Mouse (Mus musculus): ENCODE measurements around the gene Rnpepl1. TPM values are rescaled to one million over a fixed set of nuclear protein-coding genes. Genes with fewer than 3 reads are reported as not detected.

Gene Rnpepl1
- polyA plus RNA-seq (2015; fragmentation: Nextera tagmentation; extraction: Ambion mirVana), result 15.0 and 16.1 TPM in 2 replicates

DNA sequence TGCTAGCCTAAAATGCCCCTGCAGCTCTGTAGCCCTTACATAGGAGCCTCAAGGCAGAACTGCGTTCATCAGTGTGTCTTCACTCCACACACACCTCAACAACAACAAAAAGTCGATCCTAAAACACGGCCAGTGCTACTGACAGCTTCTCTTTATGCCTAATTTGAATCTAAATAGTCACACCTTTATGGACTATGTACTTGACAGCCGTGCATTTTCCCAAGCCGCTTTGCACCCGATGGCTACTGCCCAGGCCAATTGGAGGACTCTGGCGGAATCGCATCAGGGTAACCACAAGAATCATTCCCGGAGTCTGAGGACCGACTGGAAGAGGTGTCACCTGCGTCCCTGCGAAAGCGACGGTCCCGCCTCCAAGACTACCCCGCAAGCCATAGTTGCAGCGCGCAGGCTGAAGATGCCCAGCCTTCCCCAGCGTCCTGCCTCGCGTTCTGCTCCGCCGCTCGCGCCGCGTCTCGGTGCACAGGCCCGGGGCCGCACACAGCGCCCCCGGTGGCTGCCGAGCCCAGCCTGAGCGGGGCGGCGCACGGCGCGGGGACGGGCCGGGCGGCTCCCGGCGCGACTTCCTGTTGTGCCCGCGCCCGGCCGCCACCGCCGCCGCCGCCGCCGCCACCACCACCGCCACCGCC, at the start of gene Rnpepl1:
Gene Rnpepl1 (plus strand): TSS at position 545 of the 647 bp plus-strand sequence.
- Histone ChIP-seq H3K4me2 (ENCODE audit: low read depth, low read length) (peak within 1 kb of the TSS; percentile 98), H3K36me3 (ENCODE audit: control insufficient read depth, insufficient read depth, low read length) (no peaks in the 10 kb centered on the region)

DNA sequence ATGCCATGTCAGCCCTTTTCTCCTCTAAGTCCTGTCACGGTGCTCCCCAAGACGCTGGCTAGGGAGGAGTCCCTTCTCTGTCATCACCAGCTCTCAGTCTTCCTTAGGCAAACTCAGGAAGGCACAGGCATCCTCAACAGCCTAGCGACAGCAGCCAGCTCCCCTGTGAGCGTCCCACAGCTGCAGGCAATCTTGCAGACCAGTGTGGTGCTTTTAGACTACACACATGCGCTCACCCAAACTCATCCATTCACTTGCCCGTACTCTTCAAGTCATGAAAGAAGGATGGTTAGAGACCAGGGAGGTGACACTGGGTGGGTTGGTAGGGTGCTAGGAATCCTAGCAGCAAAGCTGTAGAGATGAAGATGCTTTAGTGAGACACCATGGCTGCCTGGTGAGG, 49.1 kb upstream of the Rnpepl1 start:
- Histone ChIP-seq H3K9me3 (replicated peaks; ENCODE audit: control insufficient read depth, low read length) (no peaks in the 10 kb centered on the region), H3K9ac (ENCODE audit: low read length) (no peak overlapping the region), H3K4me1 (ENCODE audit: control insufficient read depth, insufficient read depth, low read length) (no peaks in the 10 kb centered on the region), H3K36me3 (ENCODE audit: control insufficient read depth, insufficient read depth, low read length) (peaks cover 3% of the 10 kb centered on the region; the same call in 1 of the 2 replicates), H3K4me3 (replicated peaks; ENCODE audit: low read length) (no peak overlapping the region), H3K27ac (ENCODE audit: low read length) (no peak overlapping the region), H3K4me2 (ENCODE audit: low read depth, low read length) (no peak overlapping the region), H3K27me3 (ENCODE audit: control insufficient read depth, insufficient read depth, low read length) (no peaks in the 10 kb centered on the region)
- no peak for ATAC-seq (ENCODE audit: insufficient read depth, low FRiP score)
- 76% methylated on average over 6 of the region's 6 CpGs for WGBS

More for the DNA sequence above, at the start of gene Rnpepl1:
- Histone ChIP-seq H3K9me3 (replicated peaks; ENCODE audit: control insufficient read depth, low read length) (no peaks in the 10 kb centered on the region), H3K4me1 (ENCODE audit: control insufficient read depth, insufficient read depth, low read length) (peaks cover 29% of the 10 kb centered on the region), H3K27me3 (ENCODE audit: control insufficient read depth, insufficient read depth, low read length) (no peaks in the 10 kb centered on the region), H3K4me3 (replicated peaks; ENCODE audit: low read length) (peak within 1 kb of the TSS; percentile 88), H3K27ac (ENCODE audit: low read length) (peak within 1 kb of the TSS; percentile 95), H3K9ac (ENCODE audit: low read length) (peak within 1 kb of the TSS; percentile 96)
- ATAC-seq (ENCODE audit: insufficient read depth, low FRiP score), result peak; percentile 71
- under 1% methylated on average over 44 of the region's 57 CpGs for WGBS

GRCm38 (mm10) chr1:92863268-92863667, 47.3 kb upstream of the Rnpepl1 start:
- Histone ChIP-seq H3K9ac (ENCODE audit: low read length) (no peak overlapping the region), H3K4me1 (ENCODE audit: control insufficient read depth, insufficient read depth, low read length) (no peaks in the 10 kb centered on the region), H3K27ac (ENCODE audit: low read length) (no peak overlapping the region), H3K27me3 (ENCODE audit: control insufficient read depth, insufficient read depth, low read length) (no peaks in the 10 kb centered on the region), H3K36me3 (ENCODE audit: control insufficient read depth, insufficient read depth, low read length) (peaks cover 3% of the 10 kb centered on the region; the same call in 1 of the 2 replicates), H3K9me3 (replicated peaks; ENCODE audit: control insufficient read depth, low read length) (no peaks in the 10 kb centered on the region), H3K4me2 (ENCODE audit: low read depth, low read length) (no peak overlapping the region), H3K4me3 (replicated peaks; ENCODE audit: low read length) (no peak overlapping the region)
- 84% methylated on average over 4 of the region's 4 CpGs for WGBS
- no peak for ATAC-seq (ENCODE audit: insufficient read depth, low FRiP score)

GRCm38 (mm10) chr1:92866170-92866569, 44.4 kb upstream of the Rnpepl1 start:
- no peak overlapping the region for H3K9ac ChIP-seq (ENCODE audit: low read length)
- no peak overlapping the region for H3K4me3 ChIP-seq (replicated peaks; ENCODE audit: low read length)
- H3K27me3 ChIP-seq (ENCODE audit: control insufficient read depth, insufficient read depth, low read length), result no peaks in the 10 kb centered on the region
- no peaks in the 10 kb centered on the region for H3K9me3 ChIP-seq (replicated peaks; ENCODE audit: control insufficient read depth, low read length)
- H3K36me3 ChIP-seq (ENCODE audit: control insufficient read depth, insufficient read depth, low read length), result no peaks in the 10 kb centered on the region
- H3K4me1 ChIP-seq (ENCODE audit: control insufficient read depth, insufficient read depth, low read length), result no peaks in the 10 kb centered on the region
- no peak for ATAC-seq (ENCODE audit: insufficient read depth, low FRiP score)
- WGBS, result 52% methylated on average over 2 of the region's 2 CpGs
- no peak overlapping the region for H3K4me2 ChIP-seq (ENCODE audit: low read depth, low read length)
- no peak overlapping the region for H3K27ac ChIP-seq (ENCODE audit: low read length)

GRCm38 (mm10) chr1:92869985-92870384, 40.6 kb upstream of the Rnpepl1 start:
- 69% methylated on average over 2 of the region's 2 CpGs for WGBS
- no peaks in the 10 kb centered on the region for H3K36me3 ChIP-seq (ENCODE audit: control insufficient read depth, insufficient read depth, low read length)
- no peaks in the 10 kb centered on the region for H3K9me3 ChIP-seq (replicated peaks; ENCODE audit: control insufficient read depth, low read length)
- no peak overlapping the region for H3K27ac ChIP-seq (ENCODE audit: low read length)
- ATAC-seq (ENCODE audit: insufficient read depth, low FRiP score), result no peak
- no peaks in the 10 kb centered on the region for H3K4me1 ChIP-seq (ENCODE audit: control insufficient read depth, insufficient read depth, low read length)
- H3K9ac ChIP-seq (ENCODE audit: low read length), result no peak overlapping the region
- no peak overlapping the region for H3K4me3 ChIP-seq (replicated peaks; ENCODE audit: low read length)
- H3K27me3 ChIP-seq (ENCODE audit: control insufficient read depth, insufficient read depth, low read length), result no peaks in the 10 kb centered on the region
- no peak overlapping the region for H3K4me2 ChIP-seq (ENCODE audit: low read depth, low read length)

DNA sequence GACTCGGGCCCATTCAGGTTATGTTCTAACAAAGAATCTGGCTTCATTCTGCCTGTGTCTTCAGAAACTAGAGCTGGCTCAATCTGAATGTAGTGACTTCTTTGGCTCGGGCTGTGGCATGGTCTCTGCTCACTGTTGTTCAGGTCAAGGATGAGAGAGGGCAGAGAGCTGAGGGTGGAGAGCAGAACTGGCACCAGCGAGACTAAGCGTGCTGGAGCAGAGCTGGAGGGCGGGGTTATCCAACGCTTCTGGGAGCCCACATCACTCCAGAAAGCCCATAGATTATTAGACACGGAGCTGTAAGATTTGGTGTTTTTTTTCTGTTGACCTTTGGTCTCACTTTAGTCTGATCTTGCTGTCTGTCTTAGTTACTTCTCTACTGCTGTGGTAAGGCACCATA, 37.9 kb upstream of the Rnpepl1 start:
- Histone ChIP-seq H3K9me3 (replicated peaks; ENCODE audit: control insufficient read depth, low read length) (no peaks in the 10 kb centered on the region), H3K4me2 (ENCODE audit: low read depth, low read length) (no peak overlapping the region), H3K27ac (ENCODE audit: low read length) (no peak overlapping the region), H3K4me1 (ENCODE audit: control insufficient read depth, insufficient read depth, low read length) (no peaks in the 10 kb centered on the region), H3K27me3 (ENCODE audit: control insufficient read depth, insufficient read depth, low read length) (no peaks in the 10 kb centered on the region), H3K36me3 (ENCODE audit: control insufficient read depth, insufficient read depth, low read length) (no peaks in the 10 kb centered on the region), H3K4me3 (replicated peaks; ENCODE audit: low read length) (no peak overlapping the region), H3K9ac (ENCODE audit: low read length) (no peak overlapping the region)
- WGBS, result 75% methylated on average over 7 of the region's 7 CpGs
- ATAC-seq (ENCODE audit: insufficient read depth, low FRiP score), result no peak

- ATAC-seq (ENCODE audit: insufficient read depth, low FRiP score), result no peak
- 74% methylated on average over 3 of the region's 3 CpGs for WGBS
These were observed 36.6 kb upstream of the Rnpepl1 start for GRCm38 (mm10) chr1:92874011-92874410.

DNA sequence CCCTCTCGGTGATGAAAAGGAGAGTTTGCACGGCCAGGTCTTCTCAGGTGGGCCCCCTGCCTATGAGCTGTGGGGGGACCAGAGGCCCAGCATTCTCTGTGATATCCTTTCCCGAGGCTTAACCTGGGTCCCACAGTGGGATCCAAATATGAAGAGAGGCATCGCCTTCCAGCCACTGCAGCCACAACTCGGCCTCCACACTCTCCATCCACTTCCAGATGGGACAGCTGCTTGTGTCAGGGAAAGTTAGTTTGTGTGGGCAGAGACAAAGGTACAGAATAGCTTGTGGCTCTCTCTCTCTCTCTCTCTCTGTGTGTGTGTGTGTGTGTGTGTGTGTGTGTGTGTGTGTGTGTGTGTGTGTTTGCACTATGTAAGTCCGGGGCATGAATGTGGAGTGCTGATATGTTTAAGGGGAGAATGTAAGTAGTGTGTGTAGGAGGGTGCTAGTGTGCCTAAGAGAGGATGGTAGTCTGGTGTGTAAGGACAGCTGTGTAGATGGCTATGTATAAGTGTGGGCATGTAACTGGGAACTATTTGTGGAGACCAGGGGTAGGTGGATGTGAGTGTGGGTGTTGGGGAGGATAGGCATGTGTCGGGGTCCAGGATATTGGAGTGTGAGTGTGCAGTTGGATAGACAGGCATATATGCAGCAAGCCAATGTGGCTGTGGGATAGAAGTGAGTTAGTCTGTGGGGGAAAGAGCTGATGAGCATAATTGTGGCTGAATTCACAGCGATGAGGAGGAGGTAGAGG, 35.0 kb upstream of the Rnpepl1 start:
- H3K9ac ChIP-seq (ENCODE audit: low read length), result no peak overlapping the region
- no peak overlapping the region for H3K4me2 ChIP-seq (ENCODE audit: low read depth, low read length)
- H3K9me3 ChIP-seq (replicated peaks; ENCODE audit: control insufficient read depth, low read length), result no peaks in the 10 kb centered on the region
- H3K27me3 ChIP-seq (ENCODE audit: control insufficient read depth, insufficient read depth, low read length), result no peaks in the 10 kb centered on the region
- no peak overlapping the region for H3K4me3 ChIP-seq (replicated peaks; ENCODE audit: low read length)
- H3K36me3 ChIP-seq (ENCODE audit: control insufficient read depth, insufficient read depth, low read length), result no peaks in the 10 kb centered on the region
- no peak for ATAC-seq (ENCODE audit: insufficient read depth, low FRiP score)
- H3K27ac ChIP-seq (ENCODE audit: low read length), result no peak overlapping the region
- H3K4me1 ChIP-seq (ENCODE audit: control insufficient read depth, insufficient read depth, low read length), result no peaks in the 10 kb centered on the region
- 73% methylated on average over 8 of the region's 8 CpGs for WGBS

More at GRCm38 (mm10) chr1:92874011-92874410, 36.6 kb upstream of the Rnpepl1 start:
- H3K36me3 ChIP-seq (ENCODE audit: control insufficient read depth, insufficient read depth, low read length), result no peaks in the 10 kb centered on the region
- no peaks in the 10 kb centered on the region for H3K27me3 ChIP-seq (ENCODE audit: control insufficient read depth, insufficient read depth, low read length)
- no peak overlapping the region for H3K4me2 ChIP-seq (ENCODE audit: low read depth, low read length)
- no peaks in the 10 kb centered on the region for H3K4me1 ChIP-seq (ENCODE audit: control insufficient read depth, insufficient read depth, low read length)
- H3K9me3 ChIP-seq (replicated peaks; ENCODE audit: control insufficient read depth, low read length), result no peaks in the 10 kb centered on the region
- no peak overlapping the region for H3K27ac ChIP-seq (ENCODE audit: low read length)
- no peak overlapping the region for H3K4me3 ChIP-seq (replicated peaks; ENCODE audit: low read length)
- no peak overlapping the region for H3K9ac ChIP-seq (ENCODE audit: low read length)

DNA sequence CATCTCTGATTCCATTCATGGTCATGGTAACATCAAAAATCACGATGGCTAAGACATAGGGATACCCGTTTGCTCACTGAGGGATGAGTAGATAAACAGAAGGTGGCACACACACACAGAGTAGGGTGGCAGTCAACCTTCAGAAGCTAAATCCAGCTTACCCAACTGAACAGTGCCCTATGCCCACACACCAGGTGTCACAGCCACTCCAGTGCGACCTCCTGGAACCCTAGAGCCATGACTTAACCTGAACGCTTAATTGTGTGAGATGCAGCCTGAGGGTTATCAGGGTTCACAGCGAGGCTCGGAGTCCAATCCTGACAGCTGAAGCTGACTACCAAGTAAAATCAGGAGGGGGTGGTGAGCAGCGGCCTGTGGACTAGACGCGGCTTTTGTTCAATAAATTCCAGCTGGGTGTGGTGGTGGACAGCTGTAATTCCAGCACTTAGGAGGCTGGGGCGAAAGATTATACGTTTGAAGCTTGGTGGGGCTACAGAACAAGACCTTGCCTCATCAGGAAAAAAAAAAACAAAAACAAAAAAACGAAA, 33.1 kb upstream of the Rnpepl1 start:
- no peak overlapping the region for H3K9ac ChIP-seq (ENCODE audit: low read length)
- no peak overlapping the region for H3K27ac ChIP-seq (ENCODE audit: low read length)
- H3K36me3 ChIP-seq (ENCODE audit: control insufficient read depth, insufficient read depth, low read length), result no peaks in the 10 kb centered on the region
- no peak for ATAC-seq (ENCODE audit: insufficient read depth, low FRiP score)
- no peaks in the 10 kb centered on the region for H3K9me3 ChIP-seq (replicated peaks; ENCODE audit: control insufficient read depth, low read length)
- WGBS, result 52% methylated on average over 12 of the region's 12 CpGs
- H3K27me3 ChIP-seq (ENCODE audit: control insufficient read depth, insufficient read depth, low read length), result no peaks in the 10 kb centered on the region
- H3K4me3 ChIP-seq (replicated peaks; ENCODE audit: low read length), result no peak overlapping the region
- no peak overlapping the region for H3K4me2 ChIP-seq (ENCODE audit: low read depth, low read length)
- H3K4me1 ChIP-seq (ENCODE audit: control insufficient read depth, insufficient read depth, low read length), result no peaks in the 10 kb centered on the region

Measured in stomach, embryonic 16.5 days (tissue).